Mouse (Mus musculus) limb, embryonic 12.5 days (tissue): ENCODE data around the gene Hoga1. TPM values are rescaled to one million over a fixed set of nuclear protein-coding genes. Genes with fewer than 3 reads are reported as not detected.

ENCODE experiments used
- polyA plus RNA-seq: library from polyadenylated mRNA; unstranded; fragments of >200 nt; fragmentation: Nextera tagmentation; extraction: Ambion mirVana; gene quantifications from 2 replicates; pipeline ENCODE4 v1.2.1, GENCODE M21; 2016

The Hoga1 gene
- polyA plus RNA-seq, 1 experiment from 2014 or later, result 1.9 TPM

Other genes with a start within 250 kb of the Hoga1 start
- gene Arhgap19, start 243.6 kb upstream of the Hoga1 start, polyA plus RNA-seq, result 33.5 and 35.0 TPM in 2 replicates
- gene Frat1, start 215.6 kb upstream of the Hoga1 start, polyA plus RNA-seq, result 5.8 and 6.2 TPM in 2 replicates
- gene Frat2, start 197.5 kb upstream of the Hoga1 start, polyA plus RNA-seq, result 5.0 and 5.6 TPM in 2 replicates
- gene Rrp12, start 149.4 kb upstream of the Hoga1 start, polyA plus RNA-seq, result 22.8 and 23.2 TPM in 2 replicates
- 636 and 656 TPM in 2 replicates for gene Pgam1, start 133.7 kb upstream of the Hoga1 start, polyA plus RNA-seq
- 78.5 and 81.9 TPM in 2 replicates for gene Exosc1, start 112.2 kb upstream of the Hoga1 start, polyA plus RNA-seq
- 87.6 and 93.2 TPM in 2 replicates for gene Zdhhc16, start 112.1 kb upstream of the Hoga1 start, polyA plus RNA-seq
- gene Mms19, start 64.5 kb upstream of the Hoga1 start, polyA plus RNA-seq, result 41.3 and 42.5 TPM in 2 replicates
- gene Ubtd1, start 63.8 kb upstream of the Hoga1 start, polyA plus RNA-seq, result 19.1 and 19.3 TPM in 2 replicates
- gene Ankrd2, start 9.6 kb upstream of the Hoga1 start, polyA plus RNA-seq, result 0.25 TPM in 1 of 2 replicates, not detected in the other
- 0.20 TPM in 1 of 2 replicates, not detected in the other for gene 4933411K16Rik, start 6.6 kb downstream of the Hoga1 start, polyA plus RNA-seq
- gene Morn4, start 40.7 kb downstream of the Hoga1 start, polyA plus RNA-seq, result 37.7 and 39.1 TPM in 2 replicates
- gene Pi4k2a, start 44.9 kb downstream of the Hoga1 start, polyA plus RNA-seq, result 36.5 and 39.4 TPM in 2 replicates
- 22.6 and 26.3 TPM in 2 replicates for gene Avpi1, start 83.4 kb downstream of the Hoga1 start, polyA plus RNA-seq
- gene Marveld1, start 101.8 kb downstream of the Hoga1 start, polyA plus RNA-seq, result 9.7 and 17.2 TPM in 2 replicates
- 28.2 and 33.7 TPM in 2 replicates for gene Zfyve27, start 118.3 kb downstream of the Hoga1 start, polyA plus RNA-seq
- gene Sfrp5, start 156.6 kb downstream of the Hoga1 start, polyA plus RNA-seq, result 0.53 and 0.54 TPM in 2 replicates
- gene Golga7b, start 202.0 kb downstream of the Hoga1 start, polyA plus RNA-seq, result 0.08 TPM in 1 of 2 replicates, not detected in the other